Mouse (Mus musculus): ENCODE measurements around the gene Gm28372.

Gm28372 gene

DNA sequence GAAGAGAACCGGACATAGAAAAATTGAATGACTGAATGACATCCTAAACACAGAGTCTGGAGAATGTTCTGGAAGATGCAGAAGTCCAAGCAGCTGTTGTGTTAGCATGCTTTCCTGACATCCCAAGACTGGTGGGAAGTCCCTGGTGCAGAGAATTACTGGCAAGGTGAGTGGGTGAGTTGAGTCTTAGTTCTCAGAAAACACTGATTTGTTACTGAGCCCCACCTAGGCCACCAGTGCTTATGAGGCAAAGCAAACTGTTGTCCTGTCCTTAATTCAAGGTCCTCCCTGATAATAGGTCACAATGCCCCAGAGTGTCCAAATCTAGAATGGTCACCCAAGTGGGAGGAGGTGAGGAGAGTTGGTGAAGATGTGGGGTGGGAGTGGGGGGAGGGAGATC is at the start of gene Gm28372, which contains the start of gene 1700020A23Rik:
TSS of gene Gm28372 (plus strand) at position 301 of the 400 bp plus-strand sequence.
TSS of gene 1700020A23Rik (plus strand) at position 321 of the 400 bp plus-strand sequence.
- WGBS = 94% methylated on average over 1 of the region's 1 CpGs

DNA sequence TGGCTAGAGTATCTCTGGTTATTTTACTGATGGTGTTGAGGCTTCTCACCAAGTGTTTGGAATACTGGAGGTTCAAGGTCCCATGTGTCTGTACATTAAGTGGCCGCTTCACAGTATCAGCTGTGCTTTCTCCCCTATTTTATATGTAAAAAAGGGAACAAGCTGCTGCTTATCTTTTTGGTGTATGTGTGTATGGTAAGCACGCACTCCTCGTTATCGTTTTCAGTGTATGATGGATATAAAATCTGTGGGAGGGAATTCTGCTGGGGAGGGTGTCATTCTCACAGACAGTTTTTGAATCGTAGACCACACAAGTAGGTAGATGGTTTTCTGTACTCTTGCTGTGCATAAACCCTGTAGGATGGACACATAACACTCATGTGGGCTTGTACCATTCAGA is 47.5 kb upstream of the Gm28372 start:
- WGBS = 75% methylated on average over 5 of the region's 5 CpGs

DNA sequence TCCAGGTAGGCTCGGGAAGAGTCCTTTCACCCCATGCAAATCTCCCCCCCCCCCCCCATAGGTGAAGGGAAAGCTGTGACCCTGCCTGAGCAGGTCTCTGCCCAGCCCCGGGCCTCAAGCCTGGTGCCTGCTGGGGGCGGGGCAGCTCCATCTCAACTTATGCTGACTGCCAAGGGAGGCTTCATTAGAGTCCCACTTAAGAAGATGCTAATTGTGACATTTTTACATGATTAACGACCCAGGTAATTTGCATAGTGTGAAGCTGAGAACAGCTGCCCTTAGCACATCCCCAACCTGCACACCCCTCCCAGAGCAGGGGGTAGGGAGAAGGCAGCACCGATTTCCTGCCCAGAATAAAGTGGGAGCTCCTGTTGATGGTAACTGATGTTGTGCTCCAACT is 46.2 kb upstream of the Gm28372 start:
- WGBS = 27% methylated on average over 5 of the region's 5 CpGs

GRCm38 (mm10) chr2:130362511-130363026 is 42.5 kb upstream of the Gm28372 start:
- 17% methylated on average over 14 of the region's 14 CpGs for WGBS

DNA sequence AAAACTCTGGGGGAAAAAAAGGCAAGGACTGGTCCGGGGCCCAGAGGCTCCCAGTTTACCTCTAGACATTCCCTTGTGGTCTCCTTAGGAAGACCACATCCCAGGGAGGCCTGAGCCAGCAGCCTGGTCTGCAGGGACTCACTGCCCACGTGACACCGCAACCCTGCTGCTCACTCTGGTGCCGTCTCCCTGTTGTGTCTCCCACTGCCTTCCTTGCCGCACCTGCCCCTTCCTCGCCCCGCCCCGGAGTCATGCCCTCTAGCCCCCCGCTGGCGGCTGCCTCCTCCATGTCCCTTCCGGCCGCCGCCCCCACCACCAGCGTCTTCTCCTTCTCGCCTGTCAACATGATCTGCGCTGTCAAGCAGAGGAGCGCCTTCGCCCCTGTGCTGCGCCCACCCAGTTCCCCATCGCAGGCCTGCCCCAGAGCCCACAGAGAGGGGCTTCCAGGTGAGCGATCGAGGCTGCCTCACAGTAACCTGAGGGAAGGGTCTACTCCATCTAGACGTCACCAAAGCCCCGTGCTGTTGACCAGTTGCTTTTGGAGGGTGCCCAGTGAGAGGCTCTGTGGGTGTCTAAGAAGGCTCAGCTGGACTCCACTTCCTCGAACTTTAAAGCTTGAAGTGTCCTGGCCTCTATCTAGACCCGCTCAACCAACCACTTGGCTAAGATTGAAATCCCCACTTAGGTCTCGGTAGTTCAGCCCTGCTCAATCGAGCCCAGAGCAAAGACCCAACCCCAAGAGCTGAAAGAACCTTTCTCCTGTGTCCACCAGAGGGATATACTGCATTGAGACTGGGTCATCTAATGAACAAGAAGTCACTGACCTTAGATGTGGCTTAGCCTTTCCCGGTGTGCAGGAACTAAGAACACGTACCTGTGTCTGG is 39.6 kb upstream of the Gm28372 start:
- WGBS = 35% methylated on average over 30 of the region's 30 CpGs

- 78% methylated on average over 4 of the region's 4 CpGs for WGBS
Observed at GRCm38 (mm10) chr2:130367386-130367785, 37.7 kb upstream of the Gm28372 start.

DNA sequence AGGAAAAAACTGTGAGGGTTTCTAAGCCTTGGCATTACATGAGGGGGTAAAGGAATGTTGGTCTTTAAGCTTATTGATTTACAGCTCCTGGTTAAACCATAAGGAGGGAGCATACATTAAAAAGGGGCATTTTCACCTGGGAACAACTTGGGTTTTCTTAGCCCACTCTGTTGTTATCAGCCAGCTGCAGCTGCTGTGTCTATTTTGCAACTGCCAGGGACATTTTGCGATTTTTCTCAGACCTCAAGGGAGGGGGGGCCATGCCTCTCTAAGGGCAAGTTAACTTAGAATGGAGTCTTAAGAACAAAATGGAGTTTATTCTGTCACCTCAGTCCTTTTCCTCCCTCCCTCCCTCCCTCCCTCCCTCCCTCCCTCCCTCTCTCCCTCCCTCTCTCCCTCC is 32.0 kb upstream of the Gm28372 start:
- WGBS = 56% methylated on average over 1 of the region's 1 CpGs

GRCm38 (mm10) chr2:130374951-130375350 is 30.1 kb upstream of the Gm28372 start:
- 62% methylated on average over 4 of the region's 4 CpGs for WGBS

DNA sequence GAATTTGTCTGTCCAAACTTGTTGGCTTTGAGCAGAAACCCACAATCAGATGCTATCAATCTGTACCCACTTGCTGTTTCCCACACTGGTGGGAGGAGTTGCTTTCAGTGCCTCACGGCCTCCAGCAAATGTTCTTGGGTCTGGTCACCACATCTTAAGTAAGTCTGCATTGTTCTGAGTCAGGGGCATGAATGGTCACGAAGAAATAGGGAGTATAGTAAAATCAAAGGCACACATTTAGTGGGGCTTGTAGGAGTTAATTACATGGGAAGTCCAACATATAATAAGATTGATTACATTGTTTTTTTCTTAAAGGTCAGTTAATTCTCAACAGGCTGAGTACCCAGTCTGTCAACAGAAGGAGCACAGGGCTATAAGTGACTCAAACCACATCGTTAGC is 21.8 kb upstream of the Gm28372 start:
- WGBS = 53% methylated on average over 3 of the region's 3 CpGs

DNA sequence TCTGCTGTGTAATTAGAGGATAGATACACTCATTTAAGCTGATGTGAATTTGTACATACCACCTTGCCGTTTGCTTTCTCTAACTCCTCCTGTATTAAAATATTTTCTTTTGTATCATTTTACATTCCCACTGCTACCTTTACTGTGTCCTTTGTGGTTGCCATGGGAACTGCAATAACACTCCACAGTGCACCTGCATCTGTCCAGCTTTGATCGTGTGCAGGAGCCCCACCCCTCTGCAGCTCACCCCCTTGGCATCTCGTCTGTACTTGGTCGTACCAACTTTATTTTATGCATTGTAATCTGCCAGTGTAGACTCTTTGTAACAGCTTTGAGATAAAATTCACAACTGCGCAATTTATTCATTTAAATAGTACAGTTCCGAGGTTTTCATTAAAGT is 21.1 kb upstream of the Gm28372 start:
- WGBS = 48% methylated on average over 6 of the region's 6 CpGs

DNA sequence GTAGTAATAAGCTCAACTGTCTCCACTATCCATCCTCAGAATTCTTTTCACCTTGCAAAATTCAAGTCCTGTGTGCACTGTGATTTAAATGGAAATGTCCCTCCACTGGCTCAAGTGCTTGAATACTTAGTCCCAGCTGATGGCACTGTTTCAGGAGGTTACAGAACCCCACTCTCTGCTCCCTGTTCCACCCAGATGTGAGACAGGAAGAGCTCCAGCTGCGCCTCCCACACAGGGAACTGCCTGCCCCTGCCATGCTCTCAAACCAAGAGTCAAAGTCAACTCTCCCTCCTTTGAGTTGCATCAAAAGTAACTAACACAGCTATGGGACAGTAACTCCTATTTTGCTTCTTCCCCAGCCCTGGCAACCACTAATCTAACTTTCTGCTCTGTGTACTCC is 18.8 kb upstream of the Gm28372 start:
- 64% methylated on average over 1 of the region's 1 CpGs for WGBS

DNA sequence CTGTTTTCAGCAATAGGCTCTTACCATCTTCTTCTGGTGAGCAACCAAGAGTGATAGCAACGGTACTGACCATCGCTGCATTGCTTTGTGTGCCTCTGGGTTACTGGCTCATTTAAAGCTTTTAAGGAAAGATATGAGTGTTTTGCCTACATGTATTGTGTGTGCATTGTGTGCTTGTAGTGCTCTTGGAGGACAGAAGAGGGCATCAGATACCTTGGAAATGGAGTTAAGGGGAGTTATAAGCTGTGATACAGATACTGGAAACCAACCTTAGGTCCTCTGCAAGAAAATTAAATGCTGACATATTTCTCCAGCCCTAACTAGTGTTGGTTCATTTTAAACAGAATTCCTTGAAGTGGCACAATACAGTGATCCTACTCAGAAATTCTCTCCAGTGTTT is 16.2 kb upstream of the Gm28372 start:
- 90% methylated on average over 2 of the region's 2 CpGs for WGBS

DNA sequence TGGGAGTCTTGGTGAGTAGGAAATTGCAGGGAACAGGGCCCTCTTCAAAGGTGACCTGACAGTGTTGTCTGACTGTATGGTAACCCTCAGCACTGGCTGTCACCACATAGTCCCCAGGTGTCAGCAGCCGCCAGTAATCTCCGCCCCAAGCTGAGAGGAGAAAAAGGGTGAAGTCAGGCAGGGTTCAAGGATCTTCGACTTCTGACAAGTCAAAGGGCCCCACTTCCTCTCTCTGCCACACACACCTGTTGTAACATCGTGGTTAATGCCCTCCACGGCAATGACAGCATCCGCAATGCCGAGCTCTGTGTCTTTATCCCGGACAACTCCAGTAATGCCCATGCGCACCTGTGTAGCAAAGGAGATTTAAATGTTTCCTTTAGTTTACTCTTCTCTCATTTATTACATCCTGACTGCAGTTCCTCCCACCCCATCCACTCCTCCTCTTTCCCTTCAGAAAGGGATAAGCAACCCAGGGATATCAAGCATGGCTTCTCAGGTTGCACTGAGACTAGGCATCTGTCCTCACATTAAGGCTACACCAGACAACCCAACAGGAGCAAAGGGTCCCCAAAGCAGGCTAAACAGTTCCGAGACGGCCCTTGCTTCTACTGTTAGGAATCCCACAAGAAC is 13.9 kb upstream of the Gm28372 start:
- WGBS = 91% methylated on average over 11 of the region's 11 CpGs

- 88% methylated on average over 3 of the region's 3 CpGs for WGBS
Observed at GRCm38 (mm10) chr2:130392836-130393235, 12.2 kb upstream of the Gm28372 start.

DNA sequence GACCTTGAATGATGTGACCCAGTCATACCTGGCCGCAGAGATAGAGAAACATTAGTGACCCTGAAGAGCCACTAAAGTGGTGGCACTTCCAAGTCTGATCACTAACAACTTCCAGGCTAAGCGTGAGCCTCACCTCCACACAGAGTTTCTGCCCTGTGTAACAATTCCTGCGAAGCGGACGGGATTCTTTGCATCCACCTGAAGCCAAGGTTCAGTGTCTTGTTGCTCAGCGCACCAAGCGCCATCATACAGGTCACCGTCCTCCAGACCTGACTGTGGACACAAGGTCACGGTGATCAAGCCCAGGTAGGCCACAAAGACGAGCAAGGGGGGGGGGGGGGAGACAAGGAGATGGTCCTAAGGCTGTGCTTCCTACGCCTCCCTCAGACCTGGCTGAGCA is 9.3 kb upstream of the Gm28372 start:
- 96% methylated on average over 11 of the region's 11 CpGs for WGBS

DNA sequence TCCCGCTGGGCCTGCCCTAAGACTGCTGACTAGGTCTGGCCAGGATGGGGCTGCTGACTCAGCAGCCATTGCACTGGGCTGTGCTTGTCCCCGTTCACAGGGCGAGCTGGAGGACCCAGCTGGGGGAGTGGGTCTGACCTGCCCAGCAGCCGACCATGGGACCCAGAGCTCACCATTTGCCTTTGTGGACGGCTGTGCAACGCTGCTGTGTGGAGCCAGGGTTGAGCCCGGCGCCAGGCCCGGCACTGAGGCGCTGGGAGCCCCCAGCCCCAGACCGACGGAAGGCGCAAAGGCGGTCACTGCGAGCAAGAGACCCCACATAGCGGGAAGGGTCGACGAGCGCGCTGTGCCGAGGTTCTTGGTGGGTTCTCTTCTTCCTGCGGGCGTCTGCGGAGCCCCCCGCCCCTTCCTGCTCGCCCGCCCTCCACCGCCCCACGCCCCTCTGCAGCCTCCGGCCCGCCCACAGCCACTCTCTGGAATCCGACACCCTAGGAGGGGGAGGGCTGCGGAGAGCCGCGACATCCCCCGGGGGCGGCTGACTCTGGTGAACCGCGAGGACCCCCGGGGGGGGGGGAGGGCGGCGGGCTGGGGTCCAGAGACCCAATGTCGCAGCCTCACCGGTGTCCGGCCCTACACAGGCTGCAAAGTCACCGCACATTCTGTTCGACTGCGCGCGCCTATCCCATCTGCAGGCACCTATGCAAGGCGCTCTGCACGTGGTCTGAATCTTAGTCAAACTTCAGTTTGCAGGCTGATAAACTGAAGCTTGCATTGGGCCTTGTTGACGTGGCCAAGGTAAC is 7.7 kb upstream of the Gm28372 start, which contains the start of gene Cpxm1:
TSS of gene Cpxm1 (minus strand) at position 389 of the 800 bp plus-strand sequence.
- WGBS = 6% methylated on average over 51 of the region's 53 CpGs

DNA sequence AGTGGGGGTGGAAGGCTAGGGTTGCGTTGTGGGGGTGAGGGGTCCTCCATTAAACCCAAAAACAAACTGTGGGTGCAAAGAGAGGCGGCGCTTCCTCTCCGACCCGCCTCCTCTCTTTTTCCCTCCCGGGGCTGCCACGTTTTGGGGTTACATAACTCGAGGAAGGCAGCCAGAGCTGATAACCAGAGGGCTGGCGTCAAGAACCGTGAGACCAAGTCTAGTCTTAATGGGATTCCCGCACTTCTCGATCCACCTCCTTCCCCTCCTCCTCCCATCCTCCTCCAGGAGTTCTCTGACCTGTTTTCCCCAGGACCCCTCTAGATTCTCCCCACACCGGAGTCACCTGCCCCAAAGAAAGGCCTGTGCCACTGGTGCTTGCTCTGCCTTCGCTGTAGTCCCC is 6.9 kb upstream of the Gm28372 start:
- WGBS = 29% methylated on average over 14 of the region's 14 CpGs

DNA sequence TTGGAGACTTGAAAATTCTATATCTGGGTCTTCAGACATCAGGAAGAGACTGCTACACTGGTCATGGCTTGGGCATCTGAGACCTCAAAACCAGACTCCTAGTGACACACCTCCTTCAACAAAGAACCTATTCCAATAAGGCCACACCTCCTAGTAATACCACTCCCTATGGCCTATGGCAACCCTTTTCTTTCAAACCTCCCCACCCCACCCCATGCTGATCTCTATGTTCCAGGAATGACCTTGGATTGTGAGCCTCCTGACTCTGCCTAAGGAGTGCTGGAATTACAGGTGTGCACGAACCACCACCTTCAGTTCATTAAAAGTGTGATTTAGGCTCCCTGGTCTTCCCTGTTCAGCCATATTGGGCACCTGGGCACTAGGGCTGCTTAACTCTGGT is 5.0 kb upstream of the Gm28372 start:
- WGBS = 89% methylated on average over 1 of the region's 1 CpGs

DNA sequence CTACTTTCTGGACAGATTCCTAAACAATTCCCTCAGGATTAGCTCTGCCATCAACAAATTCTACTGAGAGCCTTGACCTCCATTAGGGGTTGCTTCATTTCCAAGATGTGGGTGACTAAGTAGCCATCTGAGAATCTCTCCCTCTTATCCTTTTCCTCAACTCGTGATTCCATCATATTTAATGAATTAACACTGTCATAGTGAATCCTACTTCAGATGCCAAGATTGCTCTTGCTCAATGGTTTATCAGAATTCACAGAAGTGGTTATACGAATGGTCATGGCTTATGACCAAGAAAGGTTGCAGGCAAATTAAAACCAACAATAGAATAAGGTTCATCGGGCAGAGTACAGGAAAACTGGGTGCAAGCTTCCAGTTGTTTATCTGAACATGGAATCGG is 3.1 kb upstream of the Gm28372 start:
- 82% methylated on average over 4 of the region's 4 CpGs for WGBS

- 88% methylated on average over 2 of the region's 2 CpGs for WGBS
Observed at GRCm38 (mm10) chr2:130406178-130406577, 1.1 kb downstream of the Gm28372 start, which contains the start of gene Tmem239. Tmem239 (plus strand) TSS chr2:130406478.

- 58% methylated on average over 6 of the region's 6 CpGs for WGBS
Observed at GRCm38 (mm10) chr2:130408194-130408593, 3.2 kb downstream of the Gm28372 start.
